Mouse (Mus musculus) thymus, postnatal 10 days (tissue): Measurements from ENCODE around the gene Ap4b1.
"Not testable (repeated sequence)": the region's sequence is repeated elsewhere in the genome, so short reads cannot be mapped to it uniquely, and the experiment has no call there.

Source experiments
- DNase-seq, 2 experiments: peaks; one replicate each; pipeline ENCODE4 v3.0.0; 2021; ENCODE audit warnings: low spot score in 2 of 2

The Ap4b1 gene

DNA sequence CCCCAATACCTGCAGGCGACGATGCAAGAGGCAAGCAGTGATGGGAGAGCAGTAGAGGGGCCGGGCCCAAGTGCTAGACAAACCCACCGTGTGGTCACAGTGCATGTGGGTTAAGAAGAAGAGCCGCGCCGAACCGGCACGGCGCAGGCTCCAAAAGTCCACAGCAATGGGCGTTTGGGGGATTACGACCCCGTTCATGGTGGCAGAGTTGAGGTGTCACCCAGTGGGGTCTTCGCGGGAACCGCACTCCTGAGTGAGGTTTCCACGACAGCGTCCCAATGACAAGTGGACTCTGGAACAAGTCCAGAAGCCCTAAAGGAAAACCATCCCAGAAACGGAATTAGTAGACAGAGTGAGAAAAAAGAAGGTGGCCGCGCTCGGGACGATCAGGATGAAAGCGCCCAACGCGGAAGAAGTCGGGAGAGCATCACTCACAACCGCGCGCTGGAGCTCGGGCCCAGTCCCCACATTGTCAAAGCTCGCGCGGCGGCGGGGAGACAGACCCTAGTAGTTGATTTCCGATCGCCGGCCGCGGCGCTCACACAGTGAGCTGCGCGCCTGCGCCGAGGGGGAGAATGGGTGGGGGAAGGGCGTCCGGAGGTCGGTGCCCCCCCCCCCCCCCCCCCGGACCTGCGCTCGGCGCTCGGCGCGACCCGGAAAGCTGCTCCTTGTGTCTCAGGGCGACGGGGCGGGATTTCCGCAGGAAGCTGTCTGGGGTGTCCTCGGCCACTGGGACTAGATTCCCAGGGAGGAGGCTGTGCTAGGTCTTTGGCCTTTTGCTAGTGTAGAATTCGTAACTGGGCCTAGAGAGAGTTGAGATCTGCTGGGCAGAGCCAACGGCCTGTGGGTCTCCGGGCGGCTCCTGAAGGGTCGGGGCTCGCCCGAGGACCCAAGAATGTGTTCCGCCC lies at the start of gene Ap4b1, which contains the start of the genes Dclre1b and Gm43064:
Gene Ap4b1, plus strand, starts transcription at position 630 of the 908 bp plus-strand sequence.
Gene Dclre1b, minus strand, starts transcription at position 554 of the 908 bp plus-strand sequence.
Gene Gm43064, plus strand, starts transcription at position 683 of the 908 bp plus-strand sequence.
- peak; percentile 89 to 94 for DNase-seq

DNA sequence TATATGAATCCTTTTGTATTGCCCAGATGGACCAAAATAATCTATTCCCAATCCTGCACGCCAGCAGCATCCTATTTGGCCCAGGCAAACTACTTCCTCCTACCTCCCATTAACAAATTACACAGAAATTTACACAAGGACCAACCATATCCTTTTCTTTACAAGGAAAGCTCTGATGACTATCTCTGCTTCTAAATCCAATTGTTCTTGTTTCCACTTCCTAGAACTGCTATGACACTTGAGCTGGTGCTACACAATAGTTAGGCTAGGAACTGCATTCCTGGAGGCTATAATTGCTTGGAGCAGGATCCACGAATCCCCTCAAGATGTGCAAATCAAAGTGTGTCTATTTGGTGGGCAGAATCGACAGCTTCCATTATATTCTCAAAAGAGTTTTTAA lies 42.5 kb upstream of the Ap4b1 start:
- DNase-seq: no peak

DNA sequence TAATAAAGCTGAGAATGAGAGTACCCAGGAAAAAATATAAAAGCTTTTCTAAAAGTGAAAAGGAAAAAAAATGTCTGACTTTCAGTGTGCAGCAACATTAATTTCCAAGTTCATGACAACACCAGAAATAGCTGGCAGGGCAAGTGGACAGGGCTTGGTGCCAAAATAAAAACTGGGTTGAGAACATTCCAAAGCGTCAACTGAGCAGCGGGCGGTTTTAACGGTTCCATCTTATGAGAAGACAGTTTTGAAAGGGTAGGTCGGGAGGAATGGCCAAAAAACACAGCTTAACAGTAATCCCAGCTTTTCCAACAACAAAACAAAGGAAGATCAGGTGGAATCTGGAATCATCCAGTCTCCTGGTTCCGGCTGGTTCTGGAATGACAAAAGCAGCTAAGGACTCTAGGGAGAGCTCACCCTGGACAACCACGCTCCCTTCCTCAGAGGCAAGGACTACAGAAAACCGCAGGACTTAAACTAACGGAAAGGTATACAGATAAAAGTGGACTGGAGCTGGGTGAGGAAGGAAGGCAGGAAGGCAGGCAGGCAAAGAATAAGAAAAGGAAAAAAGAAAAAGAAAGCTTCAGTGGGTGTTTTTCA lies 37.7 kb upstream of the Ap4b1 start:
- no peak for DNase-seq

DNA sequence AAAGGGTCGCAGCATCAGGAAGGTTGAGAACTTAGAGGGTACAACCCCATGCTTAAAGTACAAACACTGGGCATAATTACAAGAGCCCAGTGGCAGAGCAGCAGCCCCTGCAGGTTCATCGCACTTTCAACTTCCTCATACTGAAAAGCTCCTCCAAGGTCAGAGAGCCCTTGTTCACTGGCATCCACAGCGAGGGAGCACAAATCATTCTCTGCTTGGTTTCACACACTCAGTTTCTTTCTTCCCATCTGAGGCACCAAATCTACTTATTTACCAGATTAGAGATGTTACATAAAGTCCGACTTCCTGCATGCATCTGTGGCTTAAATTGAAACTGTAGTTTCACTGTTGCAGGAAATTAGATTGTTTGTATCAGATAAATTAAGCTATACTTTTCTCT lies 36.5 kb upstream of the Ap4b1 start:
- no peak for DNase-seq

DNA sequence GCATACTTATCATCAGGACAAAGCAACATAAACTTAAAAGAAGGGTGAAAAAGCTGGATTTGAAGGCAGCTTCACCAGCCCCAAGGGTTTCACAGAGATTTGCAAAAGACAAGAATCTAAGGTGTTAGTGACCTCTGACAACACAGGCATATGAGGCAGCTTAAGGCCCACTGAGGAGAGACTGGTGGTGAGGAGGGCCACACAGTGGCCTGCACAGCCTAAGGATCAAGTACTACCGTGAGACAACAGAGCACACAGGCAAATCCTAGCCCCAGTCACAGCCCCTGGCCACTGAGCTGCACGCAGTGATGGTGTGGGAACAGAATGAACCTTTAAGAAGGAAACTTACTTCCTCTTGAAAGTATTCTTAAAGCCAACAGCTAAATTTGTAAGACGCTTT lies 35.8 kb upstream of the Ap4b1 start:
- no peak for DNase-seq

DNA sequence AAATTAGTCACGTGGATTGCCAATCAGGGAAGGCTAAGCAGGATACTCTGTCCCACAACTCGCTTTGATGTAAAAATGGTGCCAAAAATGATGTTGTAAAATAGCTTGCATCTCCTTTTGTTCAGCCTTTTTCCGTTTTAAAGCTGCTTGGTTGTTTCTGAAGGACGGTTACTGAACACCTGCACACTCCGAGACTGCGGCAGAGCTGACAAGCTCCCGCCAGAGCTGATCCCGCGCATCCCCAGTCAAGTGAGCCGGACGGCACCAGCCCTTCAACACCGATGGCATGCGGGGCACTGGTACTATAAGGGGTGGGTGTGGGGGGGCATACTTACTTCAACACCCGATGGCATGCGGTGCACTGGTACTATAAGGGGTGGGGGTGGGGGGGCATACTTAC lies 35.3 kb upstream of the Ap4b1 start:
- DNase-seq: peak; percentile 61 to 74

DNA sequence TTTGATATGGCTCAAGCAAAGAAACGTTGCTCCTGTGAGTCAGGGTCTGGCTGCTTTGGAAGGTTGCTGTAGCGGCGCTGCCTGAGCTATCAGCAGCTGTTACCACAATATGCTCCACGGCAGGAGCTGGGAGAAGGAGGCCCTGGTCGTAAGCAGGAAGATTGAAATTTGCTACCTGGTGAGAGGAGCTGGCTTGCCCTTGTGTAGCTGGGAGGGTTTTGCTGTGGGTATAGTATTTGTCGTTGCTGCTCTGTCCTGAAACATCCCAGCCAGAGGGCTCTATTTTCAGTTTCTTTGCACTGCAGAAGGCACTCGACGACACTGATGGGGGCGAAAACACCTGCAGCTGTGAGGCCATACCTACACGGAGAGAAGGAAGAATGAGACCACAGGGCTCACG lies 31.4 kb upstream of the Ap4b1 start:
- peak; percentile 59 to 61 for DNase-seq

DNA sequence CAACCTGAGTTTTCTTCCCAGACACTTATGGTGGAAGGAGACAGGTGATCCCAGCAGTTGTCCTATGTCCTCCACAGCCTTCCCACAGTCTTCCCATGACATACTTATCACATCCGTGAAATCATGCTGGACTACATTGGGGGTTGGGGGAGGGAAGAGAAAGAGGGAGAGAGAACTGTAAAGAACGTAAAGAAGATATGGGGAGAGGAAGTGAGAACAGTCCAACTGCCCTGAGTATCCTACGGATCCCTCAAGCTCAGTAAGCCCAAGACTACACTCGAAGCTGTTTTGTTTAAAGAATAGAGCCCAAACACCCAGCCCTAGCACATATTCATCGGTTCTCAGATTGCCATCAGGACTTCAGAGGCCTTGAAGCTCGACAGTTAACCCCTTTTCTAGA lies 30.7 kb upstream of the Ap4b1 start:
- DNase-seq: no peak

DNA sequence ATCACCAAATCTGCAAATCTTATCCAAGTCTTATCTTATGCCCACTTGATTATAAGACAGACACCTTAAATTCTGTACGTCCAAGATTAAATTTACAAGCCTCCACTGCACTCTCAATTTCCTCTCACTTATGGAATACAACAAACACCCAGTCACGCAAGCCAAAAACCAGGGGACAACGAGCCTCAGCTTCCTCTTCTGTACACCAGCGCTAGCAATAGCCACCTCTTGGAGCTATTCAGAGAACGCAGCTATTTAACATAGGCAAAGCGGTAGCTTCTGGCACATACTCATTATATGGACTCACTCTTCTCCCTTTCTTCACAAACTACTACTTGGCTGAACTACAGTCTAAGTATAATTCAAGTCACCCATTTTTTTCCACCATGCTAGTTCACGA lies 30.1 kb upstream of the Ap4b1 start:
- no peak for DNase-seq

DNA sequence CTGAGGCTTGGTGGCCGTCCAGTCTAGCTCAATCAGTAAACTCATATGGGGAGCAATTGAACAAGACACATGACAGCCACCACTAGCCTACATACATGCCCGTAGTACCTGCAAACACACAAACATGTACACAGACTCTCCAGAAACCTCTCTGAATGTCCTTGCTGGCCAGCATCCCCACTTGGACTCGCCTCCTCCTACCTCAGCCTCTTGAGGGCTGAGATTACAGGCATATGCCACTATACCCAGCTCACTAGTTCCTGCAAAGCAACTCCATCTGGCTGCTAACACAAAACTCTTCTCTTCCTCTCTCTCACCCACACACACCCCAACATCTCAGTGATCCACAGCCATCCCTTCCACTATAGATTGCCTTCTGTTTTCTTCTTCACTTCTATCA lies 29.0 kb upstream of the Ap4b1 start:
- no peak for DNase-seq

DNA sequence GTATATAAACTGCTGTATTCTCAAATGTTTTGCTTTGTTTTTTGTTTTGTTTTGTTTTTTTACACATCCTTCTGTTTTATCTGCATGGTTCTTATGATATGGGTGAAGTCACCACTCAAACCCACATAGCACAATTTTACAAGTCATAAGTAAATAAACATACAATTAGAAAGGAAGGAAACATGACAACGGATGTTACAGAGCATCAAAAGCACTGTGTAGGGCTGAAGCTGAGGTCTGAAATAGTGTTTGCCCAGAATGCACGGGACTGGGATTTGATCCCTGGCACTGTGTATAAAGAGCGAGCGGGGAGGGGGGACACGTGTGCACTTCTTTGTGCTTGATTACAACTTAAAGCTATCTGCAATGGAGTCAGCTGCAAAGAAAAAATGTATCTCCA lies 28.5 kb upstream of the Ap4b1 start:
- DNase-seq: no peak

DNA sequence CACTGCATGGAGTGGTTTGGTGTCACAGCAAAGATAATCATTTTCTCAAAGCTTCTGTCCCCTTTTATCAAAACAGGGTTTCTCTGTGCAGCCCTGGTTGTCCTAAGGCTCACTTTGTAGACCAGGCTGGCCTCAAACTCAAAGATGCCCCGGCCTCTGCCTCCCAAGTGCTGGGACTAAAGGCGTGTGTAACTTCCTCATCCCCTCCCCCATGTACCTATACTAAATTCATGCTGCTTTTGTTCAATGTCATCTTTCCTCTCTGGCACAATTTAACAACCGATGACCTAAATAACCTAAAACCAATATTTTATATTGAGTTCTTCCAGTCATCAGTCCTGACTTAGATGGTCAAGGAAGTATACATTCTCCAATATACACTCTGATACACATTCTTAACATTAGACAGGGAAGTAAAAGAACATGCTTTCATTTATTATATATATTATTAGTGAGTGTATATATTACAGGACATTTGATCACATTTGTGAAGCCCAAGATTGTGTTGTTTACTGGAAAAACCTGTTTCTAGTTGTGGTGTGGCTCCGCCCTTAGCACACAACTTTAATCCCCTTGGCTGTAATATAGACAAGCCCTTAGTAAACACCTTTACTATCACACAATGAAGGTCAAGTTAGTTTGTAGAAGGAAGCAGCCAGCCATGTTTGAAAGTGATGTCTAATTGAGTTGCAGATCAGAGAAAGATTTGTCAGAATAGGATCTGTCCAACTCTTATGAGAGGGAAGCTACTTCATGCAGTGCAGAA lies 26.3 kb upstream of the Ap4b1 start:
- no peak for DNase-seq

DNA sequence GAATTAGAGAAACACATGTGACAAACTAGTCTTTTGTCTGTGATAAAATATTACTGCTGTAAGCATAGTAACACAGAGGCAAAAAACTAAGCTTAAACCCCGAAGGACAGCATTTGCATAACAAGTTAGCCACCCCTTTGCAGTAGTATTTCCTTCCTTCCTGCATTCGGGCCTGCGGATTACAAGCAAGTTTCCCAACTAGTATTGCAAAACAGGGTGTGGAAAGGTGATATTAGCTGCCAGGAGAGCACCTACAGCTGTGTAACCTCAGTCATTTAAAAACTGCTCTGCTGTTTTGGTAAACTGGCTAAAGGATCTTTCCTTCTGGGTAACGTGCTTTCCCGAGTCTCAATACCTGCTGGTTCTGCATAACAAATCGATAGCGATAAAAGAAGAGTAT lies 22.1 kb upstream of the Ap4b1 start:
- DNase-seq: no peak

DNA sequence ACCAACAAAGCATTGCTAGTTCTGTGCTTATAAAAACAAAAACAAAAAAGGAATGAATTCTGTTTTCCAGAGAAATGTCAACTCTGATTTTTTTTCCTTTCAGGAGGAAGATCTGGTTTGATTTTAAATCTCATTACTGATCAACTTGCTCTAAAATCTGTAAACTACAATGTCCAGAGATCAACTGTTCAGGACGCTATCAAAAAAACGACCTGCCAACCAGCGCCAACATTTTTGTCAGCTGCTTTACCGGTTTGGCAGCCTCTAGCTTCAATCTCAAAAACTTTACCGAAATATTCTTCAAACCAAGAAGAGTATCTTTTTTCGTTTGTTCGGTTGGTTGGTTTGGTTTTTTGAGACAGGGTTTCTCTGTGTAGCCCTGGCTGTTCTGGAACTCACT lies 20.2 kb upstream of the Ap4b1 start:
- no peak for DNase-seq

DNA sequence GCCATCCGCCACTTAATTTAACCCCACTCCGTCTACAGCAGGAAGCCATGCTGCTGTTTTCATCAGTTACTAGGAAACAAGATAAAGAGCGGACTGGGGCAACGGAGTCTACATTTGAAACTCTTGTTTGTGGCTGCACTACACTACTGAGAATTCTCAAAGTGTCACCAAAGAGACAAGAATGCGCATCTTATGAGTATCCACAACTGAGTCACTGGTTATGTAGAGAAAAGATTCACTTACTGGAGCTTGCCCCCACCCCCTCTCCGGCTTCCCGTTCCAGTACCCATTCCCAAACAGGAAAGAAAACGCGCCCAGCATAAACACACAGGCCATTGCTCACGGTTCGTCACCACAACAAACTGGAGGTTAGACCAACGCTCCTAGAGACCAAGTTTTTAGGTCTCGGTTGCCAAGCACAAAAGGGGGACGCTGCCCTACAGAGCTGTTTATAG lies 19.4 kb upstream of the Ap4b1 start:
- DNase-seq: no peak

DNA sequence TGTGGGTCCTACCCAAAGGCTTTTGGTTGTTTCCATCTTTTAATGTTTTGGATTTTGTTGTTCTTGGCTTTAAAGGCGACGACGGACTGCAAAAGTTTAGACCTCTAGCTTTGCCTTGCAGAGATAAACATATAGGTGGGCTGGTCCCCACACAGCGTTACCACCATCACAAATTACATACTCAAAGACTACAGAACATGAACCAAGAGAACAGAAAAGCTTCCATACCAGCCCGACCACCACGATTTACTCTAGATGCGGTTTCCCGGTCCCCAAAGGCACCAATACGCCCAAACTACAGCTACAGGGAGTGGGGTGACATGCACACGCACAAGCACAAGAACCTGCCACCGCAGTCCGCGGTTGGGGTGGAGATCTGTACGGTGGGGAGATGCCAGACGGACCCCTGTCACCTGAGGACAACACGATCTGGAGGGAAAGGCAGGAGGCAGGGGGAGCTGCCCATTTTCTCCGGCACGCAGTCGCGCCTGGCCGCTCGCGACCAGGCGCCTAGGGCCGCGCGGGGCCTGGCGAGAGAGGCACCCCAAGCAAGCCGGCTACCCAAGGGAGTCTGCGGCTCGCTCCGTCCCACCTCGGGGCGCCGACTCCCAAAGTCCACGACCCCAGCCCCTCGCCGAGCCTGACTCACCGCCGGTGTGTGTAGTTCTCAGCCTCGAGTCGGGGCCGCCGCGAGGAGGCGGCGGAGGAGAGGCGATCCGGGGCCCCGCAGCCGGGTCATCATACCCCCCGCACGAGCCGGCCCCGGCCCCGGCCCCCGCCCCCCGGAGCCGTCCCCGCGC lies 18.8 kb upstream of the Ap4b1 start:
- peak in 1 of 2 experiments; percentile 44 for DNase-seq

DNA sequence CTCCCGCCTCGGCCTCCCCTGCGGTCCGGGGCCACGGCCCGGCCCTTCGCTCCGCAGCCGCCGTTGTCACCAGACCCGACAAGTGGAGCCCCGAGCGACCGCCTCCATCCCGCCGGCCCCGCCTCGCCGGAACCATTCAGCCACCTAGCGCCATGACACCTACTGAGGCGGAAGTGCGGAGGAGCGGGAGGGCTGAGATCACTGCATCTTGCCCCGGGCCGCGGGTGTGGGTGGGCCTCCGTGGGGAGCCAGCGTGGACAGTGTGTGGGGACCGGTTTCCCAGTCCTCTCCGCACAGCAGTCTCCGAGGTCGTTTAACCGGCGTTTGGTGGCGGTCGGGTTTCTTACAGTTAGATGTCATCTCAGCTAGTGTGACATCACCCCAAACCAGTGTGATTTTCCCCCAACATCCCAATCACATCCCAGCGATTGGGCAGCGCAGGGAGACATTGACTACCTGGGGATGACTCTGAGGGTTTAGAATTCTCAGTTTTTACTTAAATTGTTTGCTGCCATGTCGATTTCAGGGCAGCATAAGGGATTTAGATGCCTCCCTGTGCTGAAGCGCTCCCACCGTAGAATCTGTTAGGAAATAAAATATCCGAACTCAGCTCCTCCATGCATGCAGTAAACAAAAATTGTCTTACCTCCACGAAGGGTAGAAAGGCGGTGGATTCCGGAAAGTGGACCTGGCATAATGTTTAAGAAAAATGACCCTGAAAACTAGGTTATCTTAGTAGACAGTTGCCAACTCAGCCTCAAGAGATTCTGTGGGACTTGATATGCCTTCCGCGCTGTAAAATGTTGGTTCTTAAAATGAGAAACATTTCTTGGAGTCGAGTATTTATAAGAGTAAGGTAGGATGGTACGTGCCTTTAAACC lies 17.9 kb upstream of the Ap4b1 start, which contains the start of gene Hipk1:
Gene Hipk1, minus strand, starts transcription at position 334 of the 881 bp plus-strand sequence.
- peak; percentile 93 for DNase-seq

DNA sequence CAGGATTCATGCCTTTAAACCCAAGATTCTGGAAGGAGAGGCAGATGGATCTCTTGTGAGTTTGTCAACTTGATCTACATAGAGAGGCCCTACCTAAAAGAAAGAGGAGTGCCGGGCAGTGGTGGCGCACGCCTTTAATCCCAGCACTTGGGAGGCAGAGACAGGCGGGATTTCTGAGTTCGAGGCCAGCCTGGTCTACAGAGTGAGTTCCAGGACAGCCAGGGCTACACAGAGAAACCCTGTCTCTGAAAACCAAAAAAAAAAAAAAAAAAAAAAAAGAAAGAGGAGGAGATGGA lies 17.3 kb upstream of the Ap4b1 start:
- DNase-seq: not testable (repeated sequence)

DNA sequence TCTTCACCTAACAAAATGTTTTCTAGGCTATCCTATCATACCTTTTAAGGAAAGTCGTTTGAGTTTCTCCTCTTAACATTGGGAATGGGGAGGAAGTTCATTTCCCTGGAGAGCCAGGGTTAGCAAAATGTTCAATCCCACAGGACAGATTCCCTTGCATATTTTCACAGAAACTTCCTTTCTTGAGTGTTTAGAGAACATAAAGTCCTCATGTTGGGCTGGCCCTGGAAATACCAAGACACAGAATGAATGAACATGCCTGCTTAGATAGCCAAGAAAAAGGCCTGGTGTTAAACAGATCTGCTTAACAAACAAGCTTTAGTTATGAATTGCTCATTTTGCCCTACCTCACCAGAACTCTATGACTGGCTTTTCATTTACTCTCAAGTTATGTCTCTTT lies 16.8 kb upstream of the Ap4b1 start:
- DNase-seq: no peak

DNA sequence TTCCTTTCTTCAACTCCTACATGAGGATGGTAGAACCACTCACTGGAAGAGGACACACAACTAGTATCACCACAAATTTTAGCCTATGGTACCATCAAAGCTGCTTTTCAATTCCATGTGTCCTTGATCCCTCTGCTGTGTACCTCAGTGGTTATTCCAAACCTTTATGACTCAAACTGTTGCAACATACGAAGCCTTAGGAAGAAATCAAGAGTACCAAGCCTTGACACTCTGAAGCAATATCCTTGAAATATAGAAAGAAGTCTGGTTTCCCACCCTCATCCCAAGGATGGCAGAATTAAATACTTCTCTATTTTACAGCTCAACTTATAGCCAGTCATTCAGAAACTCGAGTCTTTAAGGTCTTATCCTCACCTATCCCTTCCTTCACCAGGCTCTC lies 12.9 kb upstream of the Ap4b1 start:
- no peak for DNase-seq

DNA sequence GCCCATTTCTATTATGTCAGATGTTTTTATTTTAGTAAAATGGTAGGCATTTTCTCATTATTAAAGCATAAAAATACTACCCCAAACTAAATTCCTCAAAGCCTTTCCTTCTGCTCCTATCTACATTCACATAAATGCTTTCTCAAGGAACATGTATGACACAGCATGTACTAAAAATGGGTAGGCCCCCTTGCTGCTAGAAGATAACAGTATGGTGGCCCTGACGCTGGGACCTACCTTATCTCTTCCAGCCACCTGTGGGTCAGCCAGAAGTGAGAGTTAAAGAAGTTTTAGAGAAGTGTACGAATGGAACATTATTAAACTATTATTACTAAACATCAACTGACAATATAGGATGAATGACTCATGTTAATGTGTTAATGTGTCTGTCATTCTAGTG lies 9.8 kb upstream of the Ap4b1 start:
- DNase-seq: no peak
